Mouse (Mus musculus): ENCODE data around the gene Slc35b2. TPM values are rescaled to one million over a fixed set of nuclear protein-coding genes. Genes with fewer than 3 reads are reported as not detected.

The Slc35b2 gene
- total RNA-seq, 1 experiment from 2014 or later: 76.7 TPM

- no peak for ATAC-seq (replicated peaks in 1 of 2; ENCODE audit: insufficient read depth in 1 of 2, low FRiP score in 2 of 2, low TSS enrichment in 1 of 2, low read depth in 1 of 2, poor library complexity in 2 of 2, severe bottlenecking in 2 of 2)
Measured at GRCm38 (mm10) chr17:45590410-45590809, 26.7 kb downstream of the Slc35b2 start.

GRCm38 (mm10) chr17:45591701-45592605, 28.3 kb downstream of the Slc35b2 start:
- no peak for ATAC-seq (replicated peaks in 1 of 2; ENCODE audit: insufficient read depth in 1 of 2, low FRiP score in 2 of 2, low TSS enrichment in 1 of 2, low read depth in 1 of 2, poor library complexity in 2 of 2, severe bottlenecking in 2 of 2)

- no peak for ATAC-seq (replicated peaks in 1 of 2; ENCODE audit: insufficient read depth in 1 of 2, low FRiP score in 2 of 2, low TSS enrichment in 1 of 2, low read depth in 1 of 2, poor library complexity in 2 of 2, severe bottlenecking in 2 of 2)
Measured at GRCm38 (mm10) chr17:45592606-45593431, 29.1 kb downstream of the Slc35b2 start.

- no peak for ATAC-seq (replicated peaks in 1 of 2; ENCODE audit: insufficient read depth in 1 of 2, low FRiP score in 2 of 2, low TSS enrichment in 1 of 2, low read depth in 1 of 2, poor library complexity in 2 of 2, severe bottlenecking in 2 of 2)
Measured at GRCm38 (mm10) chr17:45593479-45593878, 29.8 kb downstream of the Slc35b2 start.

DNA sequence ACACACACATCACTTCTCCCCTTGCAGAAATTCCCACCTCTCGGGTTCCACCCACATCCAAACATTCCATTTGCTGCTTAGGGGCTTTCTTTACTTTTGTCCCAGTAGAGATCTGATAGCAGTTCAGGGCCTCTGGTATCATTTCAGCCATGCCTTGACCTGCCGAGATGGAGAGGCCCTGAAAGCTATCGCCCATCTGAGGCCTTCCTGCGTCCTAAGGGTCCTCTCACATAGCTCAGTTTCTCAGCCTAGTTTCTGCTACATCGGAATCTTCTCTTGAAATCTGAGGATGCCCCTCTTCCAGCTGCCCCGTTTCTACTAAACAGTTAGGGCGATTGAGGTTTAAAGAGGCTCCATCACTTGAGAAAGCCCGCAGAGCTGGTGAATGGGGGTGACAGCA, 30.5 kb downstream of the Slc35b2 start:
- ATAC-seq (replicated peaks in 1 of 2; ENCODE audit: insufficient read depth in 1 of 2, low FRiP score in 2 of 2, low TSS enrichment in 1 of 2, low read depth in 1 of 2, poor library complexity in 2 of 2, severe bottlenecking in 2 of 2): no peak

GRCm38 (mm10) chr17:45594881-45595735, 31.4 kb downstream of the Slc35b2 start:
- ATAC-seq (replicated peaks in 1 of 2; ENCODE audit: insufficient read depth in 1 of 2, low FRiP score in 2 of 2, low TSS enrichment in 1 of 2, low read depth in 1 of 2, poor library complexity in 2 of 2, severe bottlenecking in 2 of 2): peak; percentile 41 to 42; a peak in 3 of 4 replicates

DNA sequence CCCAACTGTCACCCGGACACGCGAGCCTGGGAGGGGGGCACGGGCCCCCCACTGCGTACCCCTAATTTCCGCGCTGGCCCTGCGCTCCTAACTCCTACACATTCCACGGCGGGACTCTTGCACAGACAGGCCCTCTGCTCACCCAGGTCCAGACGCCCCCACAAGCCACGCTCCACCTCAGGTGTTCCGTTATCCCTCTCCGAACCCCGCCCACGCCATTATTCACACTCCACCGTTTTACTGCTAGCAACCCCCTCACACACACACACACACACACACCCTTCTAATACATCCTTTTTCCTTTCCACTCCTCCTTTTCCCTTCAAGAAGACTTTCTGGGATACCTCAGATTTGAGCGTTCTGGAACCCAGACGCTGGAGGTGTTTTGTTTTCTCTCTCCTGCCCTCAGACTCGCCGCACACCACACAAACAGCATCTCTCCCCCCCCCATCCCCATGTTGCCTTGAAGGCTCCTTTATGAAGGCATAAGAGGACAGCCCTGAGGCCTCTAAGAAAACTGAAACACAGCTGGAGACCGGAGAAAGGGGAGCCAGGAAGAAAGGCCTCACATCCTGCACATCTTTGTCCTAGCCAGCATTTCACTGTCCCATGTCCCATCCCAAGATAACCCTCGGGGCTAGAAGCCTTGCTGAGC, 32.2 kb downstream of the Slc35b2 start:
- no peak for ATAC-seq (replicated peaks in 1 of 2; ENCODE audit: insufficient read depth in 1 of 2, low FRiP score in 2 of 2, low TSS enrichment in 1 of 2, low read depth in 1 of 2, poor library complexity in 2 of 2, severe bottlenecking in 2 of 2)

- ATAC-seq (replicated peaks in 1 of 2; ENCODE audit: insufficient read depth in 1 of 2, low FRiP score in 2 of 2, low TSS enrichment in 1 of 2, low read depth in 1 of 2, poor library complexity in 2 of 2, severe bottlenecking in 2 of 2): peak; percentile 66 to 72
Measured at GRCm38 (mm10) chr17:45596631-45597396, 33.1 kb downstream of the Slc35b2 start.

GRCm38 (mm10) chr17:45597787-45598186, 34.1 kb downstream of the Slc35b2 start:
- ATAC-seq (replicated peaks in 1 of 2; ENCODE audit: insufficient read depth in 1 of 2, low FRiP score in 2 of 2, low TSS enrichment in 1 of 2, low read depth in 1 of 2, poor library complexity in 2 of 2, severe bottlenecking in 2 of 2): peak in 1 of 2 experiments; percentile 33; a peak in 1 of 4 replicates

DNA sequence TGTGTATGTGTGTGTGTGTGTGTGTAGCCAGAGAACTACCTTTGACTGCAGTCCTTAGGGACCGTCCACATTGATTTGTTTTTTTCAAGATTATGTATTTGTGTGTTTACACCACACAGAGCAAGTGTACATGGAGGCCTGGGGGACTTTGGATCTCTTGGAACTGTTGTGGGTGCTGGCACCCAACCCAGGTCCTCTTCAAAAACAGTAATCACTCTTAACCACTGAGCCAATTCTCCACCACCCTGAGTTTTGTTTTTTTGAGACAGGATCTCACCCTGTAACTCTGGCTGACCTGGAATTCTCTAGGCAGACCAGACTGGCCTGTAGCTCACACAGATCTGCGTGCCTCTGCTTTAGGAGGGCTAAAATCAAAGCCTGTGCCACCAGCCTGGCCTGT, 34.7 kb downstream of the Slc35b2 start:
- no peak for ATAC-seq (replicated peaks in 1 of 2; ENCODE audit: insufficient read depth in 1 of 2, low FRiP score in 2 of 2, low TSS enrichment in 1 of 2, low read depth in 1 of 2, poor library complexity in 2 of 2, severe bottlenecking in 2 of 2)

- ATAC-seq (replicated peaks in 1 of 2; ENCODE audit: insufficient read depth in 1 of 2, low FRiP score in 2 of 2, low TSS enrichment in 1 of 2, low read depth in 1 of 2, poor library complexity in 2 of 2, severe bottlenecking in 2 of 2): no peak
Measured at GRCm38 (mm10) chr17:45598891-45599290, 35.2 kb downstream of the Slc35b2 start.

DNA sequence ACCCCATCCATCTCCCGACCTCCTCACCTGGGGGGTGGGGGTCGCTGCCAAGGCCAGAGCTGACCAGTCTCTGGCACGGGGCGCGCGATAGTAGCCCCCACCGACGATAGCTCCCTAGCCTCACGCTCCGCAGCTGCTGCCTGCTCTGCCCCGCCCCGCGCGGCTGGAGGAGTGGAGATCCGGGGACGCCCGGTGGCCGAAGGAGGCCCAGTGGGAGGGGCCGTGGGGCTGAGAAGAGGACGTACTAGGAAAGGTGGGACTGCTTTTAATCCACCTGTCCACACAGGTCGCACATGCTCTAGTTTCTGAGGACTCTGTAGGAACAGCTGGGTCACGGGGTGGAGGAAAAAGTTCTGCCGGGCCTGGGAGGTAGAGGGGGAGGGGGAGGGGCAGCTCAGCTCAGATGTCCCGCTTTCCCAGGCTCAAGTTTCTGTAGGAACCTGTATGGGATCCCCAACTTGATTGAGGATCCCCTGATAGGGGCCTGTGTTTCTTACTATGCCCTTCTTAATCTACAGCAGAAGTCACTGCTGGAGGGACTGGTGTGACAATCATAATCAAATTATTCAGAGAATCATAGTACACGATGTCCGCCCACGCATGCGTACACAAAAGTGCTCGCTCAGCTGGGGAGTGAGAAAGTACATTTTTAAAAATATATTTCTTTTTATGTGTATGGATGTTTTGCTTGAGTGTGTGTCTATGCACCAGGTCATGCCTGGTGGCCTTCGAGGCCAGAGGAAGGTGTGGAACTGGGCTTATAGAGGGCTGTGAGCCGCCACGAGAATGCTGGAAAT, 36.0 kb downstream of the Slc35b2 start, which contains the start of gene Slc29a1:
Slc29a1 (minus strand) TSS at position 161 of the 797 bp plus-strand sequence.
- no peak for ATAC-seq (replicated peaks in 1 of 2; ENCODE audit: insufficient read depth in 1 of 2, low FRiP score in 2 of 2, low TSS enrichment in 1 of 2, low read depth in 1 of 2, poor library complexity in 2 of 2, severe bottlenecking in 2 of 2)

- ATAC-seq (replicated peaks in 1 of 2; ENCODE audit: insufficient read depth in 1 of 2, low FRiP score in 2 of 2, low TSS enrichment in 1 of 2, low read depth in 1 of 2, poor library complexity in 2 of 2, severe bottlenecking in 2 of 2): no peak
Measured at GRCm38 (mm10) chr17:45600267-45600666, 36.6 kb downstream of the Slc35b2 start.

- no peak for ATAC-seq (replicated peaks in 1 of 2; ENCODE audit: insufficient read depth in 1 of 2, low FRiP score in 2 of 2, low TSS enrichment in 1 of 2, low read depth in 1 of 2, poor library complexity in 2 of 2, severe bottlenecking in 2 of 2)
Measured at GRCm38 (mm10) chr17:45601325-45601724, 37.7 kb downstream of the Slc35b2 start.

DNA sequence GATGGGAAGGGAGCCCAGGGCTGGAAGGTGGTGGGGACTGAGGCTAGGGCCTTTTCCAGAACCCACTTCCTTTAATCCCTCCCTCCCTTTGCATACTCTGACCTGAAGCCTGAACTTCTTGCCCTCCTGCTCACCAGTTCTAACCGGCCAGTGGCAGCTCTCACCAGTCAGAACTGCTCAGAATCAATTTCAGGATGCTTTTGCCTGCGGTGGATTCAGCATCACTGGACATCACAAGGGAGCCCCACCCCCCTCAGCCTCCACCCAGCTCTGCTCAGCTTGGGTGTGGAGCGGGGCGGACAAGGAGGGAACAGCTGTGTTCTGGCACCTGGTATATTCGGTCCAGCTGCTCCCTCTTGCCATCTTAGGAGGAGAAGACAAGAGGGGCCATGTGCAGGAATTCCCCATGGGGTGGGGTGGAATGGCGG, 38.2 kb downstream of the Slc35b2 start, which contains the start of gene Mymx:
Mymx (minus strand) TSS at position 226 of the 428 bp plus-strand sequence.
- ATAC-seq (replicated peaks in 1 of 2; ENCODE audit: insufficient read depth in 1 of 2, low FRiP score in 2 of 2, low TSS enrichment in 1 of 2, low read depth in 1 of 2, poor library complexity in 2 of 2, severe bottlenecking in 2 of 2): no peak
